Comparison of ENCODE assay signal across 8 mouse cellular contexts in the genomic region with DNA sequence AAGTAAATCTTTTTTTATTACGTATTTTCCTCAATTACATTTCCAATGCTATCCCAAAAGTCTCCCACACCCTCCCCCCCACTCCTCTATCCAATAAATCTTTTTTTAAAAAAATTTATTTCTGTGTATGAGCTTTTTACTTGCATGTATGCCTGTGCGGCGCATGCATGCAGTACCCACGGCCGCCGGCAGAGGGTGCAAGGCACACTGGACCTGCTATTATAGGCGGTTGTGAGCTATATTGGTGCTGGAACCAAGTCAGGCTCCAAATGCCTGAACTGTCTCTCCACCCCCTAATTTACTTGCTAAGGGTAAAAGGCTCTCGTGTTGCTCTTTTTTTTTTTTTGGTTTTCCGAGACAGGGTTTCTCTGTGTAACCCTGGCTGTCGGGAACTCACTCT. TPM values are rescaled to one million over a fixed set of nuclear protein-coding genes. Genes with fewer than 3 reads are reported as not detected.
DNase-seq lines count a peak whose midpoint lies in the region; ATAC-seq lines count a peak whose summit lies in the region.

No protein-coding gene starts in this region.

- WGBS in forebrain, embryonic 10.5 days = 26% methylated on average over 10 of the region's 10 CpGs
- WGBS in forebrain, embryonic 15.5 days = 25% methylated on average over 10 of the region's 10 CpGs
- 26% methylated on average over 10 of the region's 10 CpGs for WGBS in embryonic facial prominence, embryonic 10.5 days

- H3K4me1 ChIP-seq in forebrain, embryonic 10.5 days = peaks cover 11% of the 10 kb centered on the region
- H3K4me1 ChIP-seq in forebrain, embryonic 15.5 days = no peaks in the 10 kb centered on the region
- peaks cover 5% of the 10 kb centered on the region for H3K4me1 ChIP-seq in embryonic facial prominence, embryonic 10.5 days

- no peaks in the 10 kb centered on the region for H3K36me3 ChIP-seq in forebrain, embryonic 10.5 days (replicated peaks)
- no peaks in the 10 kb centered on the region for H3K36me3 ChIP-seq in forebrain, embryonic 15.5 days
- H3K36me3 ChIP-seq in embryonic facial prominence, embryonic 10.5 days (replicated peaks) = no peaks in the 10 kb centered on the region
- no peaks in the 10 kb centered on the region for H3K36me3 ChIP-seq in splenic B cell, adult 2 months (ENCODE audit: control insufficient read depth, insufficient read depth, low read length, poor library complexity, severe bottlenecking)

- H3K9me3 ChIP-seq in forebrain, embryonic 10.5 days = no peaks in the 10 kb centered on the region
- no peaks in the 10 kb centered on the region for H3K9me3 ChIP-seq in forebrain, embryonic 15.5 days
- H3K9me3 ChIP-seq in embryonic facial prominence, embryonic 10.5 days = no peaks in the 10 kb centered on the region

- no peak overlapping the region for H3K4me3 ChIP-seq in forebrain, embryonic 10.5 days
- no peak overlapping the region for H3K4me3 ChIP-seq in forebrain, embryonic 15.5 days
- no peak overlapping the region for H3K4me3 ChIP-seq in embryonic facial prominence, embryonic 10.5 days

- no peak overlapping the region for H3K4me2 ChIP-seq in forebrain, embryonic 15.5 days (replicated peaks)

- no peak overlapping the region for H3K9ac ChIP-seq in forebrain, embryonic 15.5 days (replicated peaks)

- peak; percentile 79 for DNase-seq in forebrain, embryonic 10.5 days (ENCODE audit: extremely low spot score, low spot score)
- peak; percentile 81 for DNase-seq in 3134 (ENCODE audit: extremely low read depth, insufficient read length, low spot score)
- DNase-seq in adrenal gland, adult 8-10 months = peak; percentile 51
- peak; percentile 84 for DNase-seq in embryonic facial prominence, embryonic 10.5 days (ENCODE audit: low spot score)
- peak; percentile 82 for DNase-seq in kidney, adult 9 months
- DNase-seq in splenic B cell, adult 2 months (ENCODE audit: low read depth, low spot score) = peak; percentile 88

- H3K27me3 ChIP-seq in forebrain, embryonic 10.5 days (ENCODE audit: poor library complexity, severe bottlenecking) = no peaks in the 10 kb centered on the region
- no peaks in the 10 kb centered on the region for H3K27me3 ChIP-seq in forebrain, embryonic 15.5 days
- no peaks in the 10 kb centered on the region for H3K27me3 ChIP-seq in embryonic facial prominence, embryonic 10.5 days (replicated peaks; ENCODE audit: low read depth, poor library complexity, severe bottlenecking)
- 0 out of 2 replicates have a peak, but pooled peaks cover 1% of the 10 kb centered on the region for H3K27me3 ChIP-seq in splenic B cell, adult 2 months (ENCODE audit: control insufficient read depth, insufficient read depth, low read length, poor library complexity, severe bottlenecking)

- no peak overlapping the region for H3K27ac ChIP-seq in forebrain, embryonic 10.5 days
- no peak overlapping the region for H3K27ac ChIP-seq in forebrain, embryonic 15.5 days (replicated peaks)
- no peak overlapping the region for H3K27ac ChIP-seq in embryonic facial prominence, embryonic 10.5 days (replicated peaks)

- no peak for ATAC-seq in forebrain, embryonic 15.5 days (replicated peaks)
- ATAC-seq in megakaryocyte, adult 5-6 weeks (ENCODE audit: poor library complexity, severe bottlenecking) = peak; percentile 65; the same call in 1 of the 2 replicates

RNA-seq across cellular contexts. Expression of a gene that starts 9.7 kb away (rescaled TPM):
- 0.05 TPM in 1 of 2 replicates, not detected in the other for polyA plus RNA-seq in forebrain, embryonic 10.5 days (2016; fragmentation: Nextera tagmentation; extraction: Ambion mirVana)
- 0.06 and 0.15 TPM in 2 replicates for polyA plus RNA-seq in forebrain, embryonic 15.5 days (2015; fragmentation: Nextera tagmentation; extraction: Ambion mirVana)
- total RNA-seq in adrenal gland, adult 8-10 months (2022) = under 1 TPM in 1 of 4 experiments, not detected in 3; 0.18 TPM
- 0.06 and 0.10 TPM in 2 replicates for polyA plus RNA-seq in embryonic facial prominence, embryonic 10.5 days (2016; fragmentation: Nextera tagmentation; extraction: Ambion mirVana)
- total RNA-seq in megakaryocyte, adult 5-6 weeks (2015) = not detected in 2 replicates
- total RNA-seq in megakaryocyte, adult 5-6 weeks (2017) = not detected in 2 replicates

RNA-seq across cellular contexts. Expression of a gene that starts 19.5 kb away (rescaled TPM):
- 395 and 401 TPM in 2 replicates for polyA plus RNA-seq in forebrain, embryonic 10.5 days (2016; fragmentation: Nextera tagmentation; extraction: Ambion mirVana)
- 326 and 357 TPM in 2 replicates for polyA plus RNA-seq in forebrain, embryonic 15.5 days (2015; fragmentation: Nextera tagmentation; extraction: Ambion mirVana)
- total RNA-seq in adrenal gland, adult 8-10 months (2022) = 100 to 1,000 TPM; 154 to 235 (median 185) TPM
- polyA plus RNA-seq in embryonic facial prominence, embryonic 10.5 days (2016; fragmentation: Nextera tagmentation; extraction: Ambion mirVana) = 349 and 359 TPM in 2 replicates
- total RNA-seq in megakaryocyte, adult 5-6 weeks (2015) = 60.1 and 74.7 TPM in 2 replicates
- 31.8 and 44.9 TPM in 2 replicates for total RNA-seq in megakaryocyte, adult 5-6 weeks (2017)

RNA-seq across cellular contexts. Expression of a gene that starts 26.2 kb away (rescaled TPM):
- polyA plus RNA-seq in forebrain, embryonic 10.5 days (2016; fragmentation: Nextera tagmentation; extraction: Ambion mirVana) = 43.9 and 44.9 TPM in 2 replicates
- 58.7 and 61.0 TPM in 2 replicates for polyA plus RNA-seq in forebrain, embryonic 15.5 days (2015; fragmentation: Nextera tagmentation; extraction: Ambion mirVana)
- total RNA-seq in adrenal gland, adult 8-10 months (2022) = 10 to 100 TPM; 28.1 to 45.3 (median 36.1) TPM
- polyA plus RNA-seq in embryonic facial prominence, embryonic 10.5 days (2016; fragmentation: Nextera tagmentation; extraction: Ambion mirVana) = 45.2 and 45.3 TPM in 2 replicates
- total RNA-seq in megakaryocyte, adult 5-6 weeks (2015) = 10.1 and 10.4 TPM in 2 replicates
- 9.1 and 15.1 TPM in 2 replicates for total RNA-seq in megakaryocyte, adult 5-6 weeks (2017)

RNA-seq across cellular contexts. Expression of a gene that starts 26.3 kb away (rescaled TPM):
- polyA plus RNA-seq in forebrain, embryonic 10.5 days (2016; fragmentation: Nextera tagmentation; extraction: Ambion mirVana) = 351 and 360 TPM in 2 replicates
- polyA plus RNA-seq in forebrain, embryonic 15.5 days (2015; fragmentation: Nextera tagmentation; extraction: Ambion mirVana) = 268 and 279 TPM in 2 replicates
- 10 to 100 TPM; 27.4 to 54.4 (median 34.0) TPM for total RNA-seq in adrenal gland, adult 8-10 months (2022)
- 364 TPM in 2 replicates for polyA plus RNA-seq in embryonic facial prominence, embryonic 10.5 days (2016; fragmentation: Nextera tagmentation; extraction: Ambion mirVana)
- 56.6 and 58.0 TPM in 2 replicates for total RNA-seq in megakaryocyte, adult 5-6 weeks (2015)
- total RNA-seq in megakaryocyte, adult 5-6 weeks (2017) = 104 and 130 TPM in 2 replicates

RNA-seq across cellular contexts. Expression of a gene that starts 36.7 kb away (rescaled TPM):
- 85.6 and 89.5 TPM in 2 replicates for polyA plus RNA-seq in forebrain, embryonic 10.5 days (2016; fragmentation: Nextera tagmentation; extraction: Ambion mirVana)
- polyA plus RNA-seq in forebrain, embryonic 15.5 days (2015; fragmentation: Nextera tagmentation; extraction: Ambion mirVana) = 50.6 and 53.5 TPM in 2 replicates
- 10 to 100 TPM; 10.0 to 17.2 (median 15.2) TPM for total RNA-seq in adrenal gland, adult 8-10 months (2022)
- 82.7 and 83.1 TPM in 2 replicates for polyA plus RNA-seq in embryonic facial prominence, embryonic 10.5 days (2016; fragmentation: Nextera tagmentation; extraction: Ambion mirVana)
- 7.7 and 9.5 TPM in 2 replicates for total RNA-seq in megakaryocyte, adult 5-6 weeks (2015)
- total RNA-seq in megakaryocyte, adult 5-6 weeks (2017) = 35.2 and 35.8 TPM in 2 replicates
